Mouse (Mus musculus): ENCODE measurements around the gene Atpif1.

Atpif1 gene

GRCm38 (mm10) chr4:132526678-132527077 is 6.8 kb downstream of the Atpif1 start:
- no peak for DNase-seq (ENCODE audit: low spot score)

- no peak for DNase-seq (ENCODE audit: low spot score)
Observed at GRCm38 (mm10) chr4:132524808-132525207, 8.7 kb downstream of the Atpif1 start.

GRCm38 (mm10) chr4:132524321-132524741 is 9.1 kb downstream of the Atpif1 start:
- DNase-seq (ENCODE audit: low spot score), result peak; percentile 31

- no peak for DNase-seq (ENCODE audit: low spot score)
Observed at GRCm38 (mm10) chr4:132519188-132519587, 14.3 kb downstream of the Atpif1 start.

DNA sequence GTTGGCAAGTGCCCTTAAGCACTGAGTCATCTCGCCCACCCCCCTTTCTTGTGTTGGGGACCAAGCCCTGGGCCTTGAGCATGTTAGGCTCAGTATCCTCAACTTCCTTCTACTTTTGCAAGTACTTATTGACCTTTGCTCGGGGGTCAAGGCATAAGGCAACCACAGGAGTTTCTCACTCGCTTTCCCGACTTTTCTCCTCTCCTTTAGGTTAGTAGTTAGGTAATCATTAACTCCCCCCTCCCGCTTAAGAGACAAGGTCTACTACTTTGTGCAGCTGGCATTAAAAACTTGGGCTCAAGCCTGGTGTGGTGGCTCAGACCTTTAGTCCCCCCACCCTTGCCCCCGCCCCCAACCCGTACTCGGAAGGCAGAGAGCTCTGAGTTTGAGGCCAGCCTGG is 15.4 kb downstream of the Atpif1 start:
- DNase-seq (ENCODE audit: low spot score), result no peak

GRCm38 (mm10) chr4:132515369-132516155 is 17.9 kb downstream of the Atpif1 start:
- peak; percentile 78 for DNase-seq (ENCODE audit: low spot score)

DNA sequence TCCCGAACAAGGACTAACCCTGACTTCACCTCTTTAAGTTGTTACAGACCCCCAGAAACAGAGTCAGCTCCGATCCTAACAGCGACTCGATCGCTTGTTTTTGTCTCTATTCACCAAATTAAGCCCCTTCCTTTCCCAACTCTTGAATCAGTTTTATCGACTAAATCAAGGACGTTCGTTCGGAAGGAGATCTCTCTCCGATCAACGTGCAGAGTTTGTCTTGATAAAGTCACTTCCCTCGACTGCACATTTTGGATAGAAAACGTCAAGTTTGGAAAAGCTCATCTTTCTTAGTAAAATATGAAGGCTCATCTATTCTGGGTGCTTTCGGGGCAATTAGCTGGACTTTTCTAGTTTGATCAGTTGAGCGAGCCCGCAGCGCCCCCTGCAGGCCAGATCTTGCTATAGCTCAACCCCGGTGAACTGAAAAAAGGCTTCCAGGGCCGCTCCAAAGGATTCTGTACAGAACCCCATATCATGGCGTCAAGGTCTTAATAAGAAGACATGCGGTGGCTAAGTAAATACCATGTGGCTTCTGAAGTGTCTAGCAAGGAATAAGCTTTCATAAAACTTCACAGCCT is 18.8 kb downstream of the Atpif1 start:
- DNase-seq (ENCODE audit: low spot score), result peak; percentile 78

GRCm38 (mm10) chr4:132513395-132514273 is 19.8 kb downstream of the Atpif1 start:
- DNase-seq (ENCODE audit: low spot score), result no peak

GRCm38 (mm10) chr4:132512080-132512479 is 21.4 kb downstream of the Atpif1 start:
- DNase-seq (ENCODE audit: low spot score), result no peak

DNA sequence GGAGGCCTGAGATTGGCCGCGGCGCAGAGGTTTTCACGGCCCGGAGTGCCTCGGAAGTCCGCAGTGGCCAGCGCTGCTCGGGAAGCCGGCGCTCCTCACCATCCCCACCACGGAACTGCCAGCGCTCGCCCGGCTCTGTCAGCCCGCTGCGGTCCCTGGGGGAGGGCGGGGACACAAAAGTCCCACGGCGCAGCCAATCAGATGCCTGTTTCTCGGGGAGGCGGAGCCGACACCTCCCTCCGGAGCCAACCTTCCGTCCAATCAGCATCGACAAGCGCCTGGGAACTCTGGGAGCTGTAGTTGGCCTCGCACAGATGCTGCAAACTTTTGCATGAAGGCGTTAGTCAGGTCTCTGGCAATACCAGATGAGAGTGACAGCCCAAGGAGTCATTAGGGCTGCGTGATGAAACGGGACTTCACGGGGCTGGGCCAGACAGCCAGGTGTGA is 23.1 kb downstream of the Atpif1 start, which contains the start of gene Sesn2:
TSS of gene Sesn2 (minus strand) at position 150 of the 447 bp plus-strand sequence.
- peak; percentile 94 for DNase-seq (ENCODE audit: low spot score)

DNA sequence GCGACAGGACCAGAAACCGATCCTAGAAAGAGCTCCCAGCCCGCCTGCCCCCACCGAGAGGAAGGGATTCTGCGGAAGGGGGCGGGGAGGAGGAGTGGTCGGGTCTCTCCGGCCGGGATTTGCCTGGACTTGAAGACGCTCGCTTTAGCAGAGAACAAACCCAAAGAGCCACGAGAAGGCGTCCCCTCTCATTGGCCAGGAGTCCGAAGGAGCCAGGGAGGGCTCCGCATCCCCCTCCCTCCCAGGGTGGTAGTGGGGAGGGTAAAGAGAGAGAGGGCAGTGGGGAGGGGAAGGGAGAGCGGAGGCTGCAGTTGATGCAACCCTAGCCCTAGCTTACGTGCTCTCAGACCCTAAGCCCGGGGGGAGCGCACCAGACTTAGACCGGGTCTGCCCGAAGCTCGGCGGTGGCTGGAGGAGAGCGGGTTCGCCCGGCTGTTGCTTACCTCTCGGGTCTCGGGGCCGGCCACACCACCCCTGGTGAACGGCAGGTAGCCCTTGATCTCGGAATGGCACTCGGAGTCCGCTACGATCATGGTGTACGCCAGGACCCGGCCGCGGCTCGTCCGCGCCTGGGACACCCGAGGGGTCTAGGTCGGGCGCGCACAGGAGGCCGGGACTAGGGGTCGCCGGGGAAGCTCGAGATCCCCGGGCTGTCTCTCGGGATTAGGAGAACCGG is 23.7 kb downstream of the Atpif1 start:
- peak; percentile 61 for DNase-seq (ENCODE audit: low spot score)

DNA sequence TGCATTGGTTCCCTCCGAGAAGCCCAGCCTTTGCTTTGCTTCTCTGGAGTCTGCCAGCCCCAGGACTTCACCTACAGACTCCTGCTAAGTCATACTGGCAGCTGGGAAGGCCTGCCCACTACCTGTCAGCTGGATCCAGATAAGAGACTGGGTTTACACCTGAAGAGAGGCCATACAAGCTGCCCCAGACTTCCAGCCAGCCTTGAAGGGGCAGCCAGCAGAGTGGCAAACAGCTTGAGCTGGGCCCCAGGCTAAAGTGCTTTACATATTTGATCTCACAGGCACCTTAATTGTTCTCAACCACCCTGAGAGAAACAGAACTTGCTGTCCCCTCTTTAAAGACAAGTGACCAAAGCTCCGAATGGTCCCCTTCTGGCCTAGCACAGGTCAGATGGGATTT is 26.2 kb downstream of the Atpif1 start:
- no peak for DNase-seq (ENCODE audit: low spot score)

GRCm38 (mm10) chr4:132506250-132506649 is 27.2 kb downstream of the Atpif1 start:
- DNase-seq (ENCODE audit: low spot score), result no peak

GRCm38 (mm10) chr4:132505800-132506199 is 27.7 kb downstream of the Atpif1 start:
- no peak for DNase-seq (ENCODE audit: low spot score)

DNA sequence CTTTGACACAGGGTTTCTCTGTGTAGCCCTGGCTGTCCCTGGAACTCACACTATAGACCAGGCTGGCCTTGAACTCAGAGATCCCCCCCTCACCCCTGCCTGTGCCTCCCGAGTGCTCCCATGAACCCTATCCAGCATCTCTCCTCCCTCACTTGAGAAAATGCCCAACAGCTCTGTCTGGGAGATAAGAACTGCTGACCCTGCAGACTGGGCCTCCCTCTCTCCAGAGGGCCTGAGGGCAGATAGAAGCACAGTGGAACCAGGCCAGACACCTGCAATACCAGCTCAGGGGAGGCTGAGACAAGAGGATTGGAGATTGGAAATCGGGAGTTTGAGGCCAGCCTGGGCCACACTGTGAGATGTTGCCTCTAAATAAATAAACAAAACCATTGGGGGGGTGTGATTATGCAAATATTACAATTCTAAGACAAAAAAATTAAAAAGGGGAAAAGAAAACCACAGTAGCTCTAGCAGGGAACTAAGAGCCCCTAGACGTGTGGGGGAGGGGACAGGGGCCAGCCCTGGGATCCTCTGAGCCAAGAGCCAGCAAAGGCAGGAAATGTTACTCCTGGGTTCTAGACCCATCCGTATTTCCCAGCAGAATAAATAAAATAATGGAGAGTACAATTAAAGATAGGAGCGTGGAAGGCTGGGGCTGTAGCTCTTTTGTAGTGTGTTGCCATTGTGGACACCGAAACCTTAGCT is 28.3 kb downstream of the Atpif1 start:
- DNase-seq (ENCODE audit: low spot score), result no peak

GRCm38 (mm10) chr4:132503344-132503743 is 30.1 kb downstream of the Atpif1 start:
- no peak for DNase-seq (ENCODE audit: low spot score)

DNA sequence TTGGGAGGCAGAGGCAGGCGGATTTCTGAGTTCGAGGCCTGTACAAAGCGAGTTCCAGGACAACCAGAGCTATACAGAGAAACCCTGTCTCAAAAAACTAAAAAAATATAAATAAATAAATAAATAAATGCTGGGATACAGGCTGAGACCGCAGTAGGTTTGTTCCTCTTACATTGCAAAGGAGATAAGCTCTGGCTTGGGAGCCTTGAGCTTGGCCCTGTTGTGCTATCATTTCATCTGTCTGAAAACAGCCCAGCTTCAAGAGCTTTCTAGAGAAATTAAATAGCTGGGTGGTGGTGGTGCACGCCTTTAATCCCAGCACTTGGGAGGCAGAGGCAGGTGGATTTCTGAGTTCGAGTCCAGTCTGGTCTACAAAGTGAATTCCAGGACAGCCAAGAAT is 31.8 kb downstream of the Atpif1 start:
- DNase-seq (ENCODE audit: low spot score), result no peak

DNA sequence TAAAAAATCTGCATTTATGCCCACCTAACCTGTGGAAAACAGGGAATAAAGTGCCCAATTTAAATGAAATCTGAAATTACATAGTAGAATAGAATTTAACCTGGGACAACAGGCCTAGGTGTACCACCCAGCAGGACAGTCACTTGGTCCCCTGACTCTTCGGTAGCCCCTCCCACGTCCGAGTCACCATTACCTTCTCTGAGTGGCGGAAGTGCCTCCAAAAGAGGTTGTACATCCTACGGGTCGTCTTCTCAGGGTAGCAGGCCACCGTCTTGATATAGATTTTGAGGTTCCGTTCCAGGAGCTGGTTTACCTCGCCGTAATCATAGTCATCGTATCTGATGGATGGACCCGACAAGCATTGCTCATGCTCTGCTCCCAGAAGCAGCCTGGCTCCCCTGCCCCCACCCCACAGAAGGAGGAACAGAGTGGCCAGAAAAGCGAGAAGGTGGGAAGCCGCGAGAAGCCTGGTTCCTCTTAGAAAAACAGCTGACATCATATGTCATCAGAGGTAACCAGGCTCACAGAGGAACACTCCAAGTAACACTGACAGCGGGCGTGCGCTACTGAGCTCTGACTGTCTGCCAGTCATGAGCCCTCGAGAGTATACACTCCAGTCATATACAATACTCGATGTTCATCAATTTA is 39.1 kb downstream of the Atpif1 start:
- no peak for DNase-seq (ENCODE audit: low spot score)

DNA sequence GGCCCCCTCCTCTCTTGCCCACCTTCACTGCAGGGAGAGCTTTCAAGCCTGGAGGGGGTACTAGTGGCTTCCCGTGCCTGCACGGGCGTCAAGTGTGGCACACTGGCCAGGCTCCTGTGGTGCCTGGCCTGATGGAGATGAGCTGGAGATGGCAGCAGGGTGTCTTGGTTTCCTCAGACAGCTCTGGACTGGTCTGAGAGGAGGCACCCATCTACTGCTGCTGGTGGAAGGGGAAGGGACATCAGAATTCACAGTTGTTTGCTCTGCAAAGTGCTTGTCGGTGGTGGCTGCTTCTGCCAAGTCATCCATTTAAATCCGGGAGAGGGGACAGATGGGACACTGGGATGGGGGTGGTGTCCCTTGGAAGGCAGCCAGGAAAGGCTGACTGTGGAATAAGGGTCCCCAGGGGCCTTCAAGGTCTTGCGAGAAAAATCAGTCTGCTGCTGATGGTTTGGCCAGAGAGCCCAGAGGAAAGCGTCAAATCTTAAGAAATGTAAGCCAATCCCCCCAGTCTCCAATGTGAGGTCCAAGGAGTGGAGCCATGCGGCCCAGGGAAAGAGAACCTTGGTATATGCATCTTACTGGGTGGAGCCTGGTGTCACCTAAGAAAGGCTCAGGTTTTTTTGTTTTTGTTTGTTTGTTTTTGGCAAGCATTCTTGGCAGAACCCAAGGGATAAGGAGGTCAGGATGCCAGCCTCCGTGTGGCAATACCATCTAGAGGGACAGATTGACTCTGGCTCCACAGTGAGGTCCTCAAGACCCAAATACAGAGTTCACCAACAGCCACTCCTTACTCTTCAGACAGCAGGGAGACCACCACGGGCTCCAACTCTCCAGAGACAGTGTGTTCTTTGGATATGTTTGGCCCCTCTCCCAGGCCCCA is 41.0 kb downstream of the Atpif1 start:
- DNase-seq (ENCODE audit: low spot score), result no peak

DNA sequence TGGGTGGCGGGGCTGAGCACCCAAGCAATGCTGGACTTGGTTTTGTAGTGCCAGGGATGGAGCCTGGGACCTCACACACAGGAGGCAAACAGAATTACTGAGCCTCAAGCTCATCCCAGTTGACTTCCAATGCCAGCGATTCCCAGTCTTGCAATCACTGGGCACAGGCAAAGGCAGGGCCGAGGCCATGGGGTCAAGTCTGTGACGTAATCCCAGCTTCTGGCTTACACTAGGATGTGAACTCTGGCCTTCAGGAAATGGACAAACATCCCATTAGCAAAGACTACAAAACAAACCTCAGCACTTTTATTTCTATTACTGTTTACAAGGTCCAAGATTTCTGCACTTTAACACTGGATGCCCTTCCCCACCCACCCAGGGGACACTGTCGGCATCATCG is 41.7 kb downstream of the Atpif1 start:
- no peak for DNase-seq (ENCODE audit: low spot score)

All from ovary, postnatal 14 days (tissue).